Mouse (Mus musculus): ENCODE data around the gene Gm10229.
"Not testable (repeated sequence)": the region's sequence is repeated elsewhere in the genome, so short reads cannot be mapped to it uniquely, and the experiment has no call there.

The Gm10229 gene

GRCm38 (mm10) chr16:89014984-89015383 lies at the start of gene Gm10229:
TSS of gene Gm10229 (plus strand) at chr16:89015284.
- DNase-seq (ENCODE audit: low spot score in 2 of 2), result not testable (repeated sequence)

- DNase-seq (ENCODE audit: low spot score in 2 of 2), result no peak
These were observed 4.4 kb upstream of the Gm10229 start, which contains the start of gene Krtap22-2 for GRCm38 (mm10) chr16:89010659-89011058. TSS of gene Krtap22-2 (minus strand) at chr16:89010759.

GRCm38 (mm10) chr16:89013973-89014372 lies 1.1 kb upstream of the Gm10229 start:
- no peak for DNase-seq (ENCODE audit: low spot score in 2 of 2)

GRCm38 (mm10) chr16:89031399-89031798 lies 16.3 kb downstream of the Gm10229 start, which contains the start of gene Krtap6-1:
TSS of gene Krtap6-1 (plus strand) at chr16:89031699.
- not testable (repeated sequence) for DNase-seq (ENCODE audit: low spot score in 2 of 2)

GRCm38 (mm10) chr16:89041372-89041771 lies 26.3 kb downstream of the Gm10229 start, which contains the start of gene Gm10228:
TSS of gene Gm10228 (minus strand) at chr16:89041472.
- DNase-seq (ENCODE audit: low spot score in 2 of 2), result not testable (repeated sequence)

GRCm38 (mm10) chr16:89047783-89048182 lies 32.7 kb downstream of the Gm10229 start, which contains the start of gene Krtap6-5:
TSS of gene Krtap6-5 (minus strand) at chr16:89047883.
- DNase-seq (ENCODE audit: low spot score in 2 of 2), result no peak

GRCm38 (mm10) chr16:89063902-89064301 lies 48.8 kb downstream of the Gm10229 start, which contains the start of gene 1110025L11Rik:
TSS of gene 1110025L11Rik (minus strand) at chr16:89064002.
- not testable (repeated sequence) for DNase-seq (ENCODE audit: low spot score in 2 of 2)
